Mouse (Mus musculus): ENCODE results near the gene Ropn1.

- TF ChIP-seq EP300 (IDR thresholded peaks at IDR 0.05; ENCODE audit: low read depth) (no peak), CTCF (IDR thresholded peaks at IDR 0.05; ENCODE audit: low read depth) (no peak)
Observed at GRCm38 (mm10) chr16:34635557-34635956, 14.2 kb upstream of the Ropn1 start.

Measured in liver, postnatal 0 days (tissue).